Comparison of ENCODE assay signal across 8 mouse cellular contexts in genomic region chr4:83526270-83526987, GRCm38 (mm10). TPM values are rescaled to one million over a fixed set of nuclear protein-coding genes. Genes with fewer than 3 reads are reported as not detected.
A peak's percentile ranks its signal among the peaks of the same experiment; 100 is the strongest.
DNase-seq lines count a peak whose midpoint lies in the region; ATAC-seq and TF ChIP-seq lines count a peak whose summit lies in the region.

No protein-coding gene starts in this region.

- TF ChIP-seq EP300 in heart, adult 2 months (IDR thresholded peaks at IDR 0.05; ENCODE audit: insufficient read depth, low read depth, low read length), result no peak

- no peaks in the 10 kb centered on the region for H3K4me1 ChIP-seq in lung, embryonic 14.5 days (ENCODE audit: insufficient read depth)
- no peaks in the 10 kb centered on the region for H3K4me1 ChIP-seq in heart, adult 2 months (ENCODE audit: control insufficient read depth, insufficient read depth, low read length)
- peaks cover 25% of the 10 kb centered on the region for H3K4me1 ChIP-seq in midbrain, embryonic 13.5 days (replicated peaks)

- H3K79me2 ChIP-seq in heart, adult 2 months (replicated peaks; ENCODE audit: control insufficient read depth, insufficient read depth, low read length), result no peaks in the 10 kb centered on the region

- H3K27ac ChIP-seq in lung, embryonic 14.5 days (ENCODE audit: low read depth), result no peak overlapping the region; the same call in 1 of the 2 replicates
- H3K27ac ChIP-seq in heart, adult 2 months, result no peak overlapping the region
- no peak overlapping the region for H3K27ac ChIP-seq in midbrain, embryonic 13.5 days

- peak overlapping the region; percentile 78 for H3K4me3 ChIP-seq in lung, embryonic 14.5 days (ENCODE audit: low read depth, low read length)
- peak overlapping the region; percentile 77 for H3K4me3 ChIP-seq in heart, adult 2 months
- H3K4me3 ChIP-seq in midbrain, embryonic 13.5 days (replicated peaks), result peak overlapping the region; percentile 73

- peak overlapping the region; percentile 94 for H3K4me2 ChIP-seq in lung, embryonic 14.5 days
- H3K4me2 ChIP-seq in midbrain, embryonic 13.5 days (replicated peaks), result peak overlapping the region; percentile 83

- no peak for TF ChIP-seq CTCF in lung, embryonic 14.5 days (IDR thresholded peaks at IDR 0.05; ENCODE audit: low read depth)
- no peak for TF ChIP-seq CTCF in heart, adult 2 months (IDR thresholded peaks at IDR 0.05)

- peak overlapping the region; percentile 77; the same call in 1 of the 2 replicates for H3K9ac ChIP-seq in lung, embryonic 14.5 days
- no peak overlapping the region for H3K9ac ChIP-seq in heart, adult 2 months (ENCODE audit: low read depth, low read length)
- H3K9ac ChIP-seq in midbrain, embryonic 13.5 days (replicated peaks), result peak overlapping the region; percentile 71; the same call in 1 of the 2 replicates

- DNase-seq in lung, embryonic 14.5 days, result peak; percentile 64
- no peak for DNase-seq in lung, postnatal 14 days
- no peak for DNase-seq in heart, adult 2 months
- peak; percentile 30 for DNase-seq in kidney, postnatal 10 days
- DNase-seq in thymus, postnatal 14 days, result no peak
- DNase-seq in cerebellum, postnatal 36 days, result no peak
- no peak for DNase-seq in cerebellum, postnatal 4 days (ENCODE audit: low spot score in 2 of 2)

- WGBS in lung, embryonic 14.5 days, result 5% methylated on average over 13 of the region's 13 CpGs
- whole genome bisulfite sequencing in heart, adult 2 months, result 17% methylated on average over 13 of the region's 13 CpGs
- 3% methylated on average over 13 of the region's 13 CpGs for WGBS in midbrain, embryonic 13.5 days

- no peak for TF ChIP-seq POLR2A in heart, adult 2 months (IDR thresholded peaks at IDR 0.05; ENCODE audit: insufficient read depth, low read depth, low read length)

- ATAC-seq in lung, embryonic 14.5 days (ENCODE audit: insufficient read depth), result no peak
- ATAC-seq in midbrain, embryonic 13.5 days, result no peak

- no peaks in the 10 kb centered on the region for H3K36me3 ChIP-seq in lung, embryonic 14.5 days (ENCODE audit: insufficient read depth)
- H3K36me3 ChIP-seq in heart, adult 2 months (ENCODE audit: control insufficient read depth, insufficient read depth, low read length), result no peaks in the 10 kb centered on the region
- no peaks in the 10 kb centered on the region for H3K36me3 ChIP-seq in midbrain, embryonic 13.5 days

- H3K9me3 ChIP-seq in lung, embryonic 14.5 days (ENCODE audit: low read depth, low read length), result no peaks in the 10 kb centered on the region
- H3K9me3 ChIP-seq in midbrain, embryonic 13.5 days, result 0 out of 2 replicates have a peak, but pooled peaks cover 3% of the 10 kb centered on the region

- no peaks in the 10 kb centered on the region for H3K27me3 ChIP-seq in lung, embryonic 14.5 days (ENCODE audit: insufficient read depth, low read length)
- H3K27me3 ChIP-seq in heart, adult 2 months (ENCODE audit: control insufficient read depth, insufficient read depth, low read length), result no peaks in the 10 kb centered on the region
- H3K27me3 ChIP-seq in midbrain, embryonic 13.5 days, result no peaks in the 10 kb centered on the region

- intact Hi-C loops in heart, adult 2 months (cut with DNase I), result loop anchor here (5.0 kb wide), 2 partner anchors 46 to 109 kb away; partner anchors contain the start of gene Snapc3

RNA-seq across cellular contexts. Expression of gene Ccdc171, which starts 1.1 kb away (rescaled TPM):
- 3.1 and 3.5 TPM in 2 replicates for polyA plus RNA-seq in lung, embryonic 14.5 days (2014; fragmentation: Nextera tagmentation; extraction: Ambion mirVana)
- 1 to 10 TPM in 1 of 2 experiments, under 1 TPM in 1; 0.94 to 1.2 TPM for total RNA-seq in heart, adult 2 months (2021)
- polyA plus RNA-seq in heart, adult 2 months (2012; rRNA removed), result 0.45 and 0.59 TPM in 2 replicates
- 4.1 and 5.6 TPM in 2 replicates for polyA plus RNA-seq in midbrain, embryonic 13.5 days (2015; fragmentation: Nextera tagmentation; extraction: Ambion mirVana)

RNA-seq across cellular contexts. Expression of gene Psip1, which starts 40.2 kb away (rescaled TPM):
- polyA plus RNA-seq in lung, embryonic 14.5 days (2014; fragmentation: Nextera tagmentation; extraction: Ambion mirVana), result 156 and 170 TPM in 2 replicates
- total RNA-seq in heart, adult 2 months (2021), result 10 to 100 TPM; 17.1 to 18.1 TPM
- 8.2 and 8.6 TPM in 2 replicates for polyA plus RNA-seq in heart, adult 2 months (2012; rRNA removed)
- polyA plus RNA-seq in midbrain, embryonic 13.5 days (2015; fragmentation: Nextera tagmentation; extraction: Ambion mirVana), result 329 and 332 TPM in 2 replicates

Comparison
In these comparisons a context has a peak if more than half of its experiments do, and no peak if none do; other contexts are left out.
1. DNase-seq: peak in lung, embryonic 14.5 days (single experiment) and kidney, postnatal 10 days (single experiment); none in lung, postnatal 14 days (single experiment), heart, adult 2 months (0 of 2), thymus, postnatal 14 days (single experiment), cerebellum, postnatal 36 days (0 of 2) and cerebellum, postnatal 4 days (0 of 2).
2. RNA of gene Psip1, which starts 40.2 kb away (polyA plus RNA-seq): 329 to 332 TPM in midbrain, embryonic 13.5 days and 156 to 170 TPM in lung, embryonic 14.5 days; 8.2 to 8.6 TPM in heart, adult 2 months; every median in the first group is over 10 times any median in the second.
3. Peak in every context shown above with its lines, with median percentiles within 50 percentile points of each other: H3K4me3 ChIP-seq.